In genomic region chr16:94253671-94254414, GRCm38 (mm10) we compare ENCODE assay signal across 16 mouse cellular contexts. TPM values are rescaled to one million over a fixed set of nuclear protein-coding genes. Genes with fewer than 3 reads are reported as not detected.
DNase-seq lines count a peak whose midpoint lies in the region; ATAC-seq lines count a peak whose summit lies in the region.
"Had no signal": no experiment of that assay in that cellular context is flagged by ENCODE, and none has a peak within 500 bp of the region (broad histone marks: within the 10 kb centered on the region; RNA-seq: fewer than 3 reads in every experiment).

No protein-coding gene starts in this region.

- H3K4me3 ChIP-seq in forebrain, embryonic 10.5 days, result no peak overlapping the region
- no peak overlapping the region for H3K4me3 ChIP-seq in forebrain, embryonic 15.5 days
- H3K4me3 ChIP-seq in hindbrain, embryonic 10.5 days, result no peak overlapping the region
- no peak overlapping the region for H3K4me3 ChIP-seq in hindbrain, embryonic 16.5 days (ENCODE audit: low read length)
- no peak overlapping the region for H3K4me3 ChIP-seq in limb, embryonic 12.5 days (replicated peaks)
- H3K4me3 ChIP-seq: heart, embryonic 10.5 days; hindbrain, embryonic 12.5 days; lung, embryonic 15.5 days had no signal

- no peak overlapping the region for H3K4me2 ChIP-seq in forebrain, embryonic 15.5 days (replicated peaks)
- H3K4me2 ChIP-seq in hindbrain, embryonic 16.5 days (ENCODE audit: low read length), result no peak overlapping the region
- H3K4me2 ChIP-seq in limb, embryonic 12.5 days, result peak overlapping the region; percentile 47
- H3K4me2 ChIP-seq: hindbrain, embryonic 12.5 days; lung, embryonic 15.5 days had no signal

- peaks cover 34% of the 10 kb centered on the region for H3K4me1 ChIP-seq in forebrain, embryonic 10.5 days
- H3K4me1 ChIP-seq in forebrain, embryonic 15.5 days, result 0 out of 2 replicates have a peak, but pooled peaks cover 3% of the 10 kb centered on the region
- peaks cover 27% of the 10 kb centered on the region for H3K4me1 ChIP-seq in hindbrain, embryonic 10.5 days (replicated peaks)
- 0 out of 2 replicates have a peak, but pooled peaks cover 3% of the 10 kb centered on the region for H3K4me1 ChIP-seq in hindbrain, embryonic 16.5 days (ENCODE audit: control insufficient read depth, insufficient read depth, low read depth, low read length)
- peaks cover 63% of the 10 kb centered on the region for H3K4me1 ChIP-seq in limb, embryonic 12.5 days (replicated peaks)

- peaks cover 4% of the 10 kb centered on the region for H3K36me3 ChIP-seq in forebrain, embryonic 10.5 days (replicated peaks)
- H3K36me3 ChIP-seq in forebrain, embryonic 15.5 days, result no peaks in the 10 kb centered on the region
- H3K36me3 ChIP-seq in hindbrain, embryonic 10.5 days, result no peaks in the 10 kb centered on the region
- H3K36me3 ChIP-seq in hindbrain, embryonic 16.5 days (ENCODE audit: control insufficient read depth, insufficient read depth, low read length), result no peaks in the 10 kb centered on the region
- no peaks in the 10 kb centered on the region for H3K36me3 ChIP-seq in limb, embryonic 12.5 days
- H3K36me3 ChIP-seq: heart, embryonic 10.5 days; hindbrain, embryonic 12.5 days; lung, embryonic 15.5 days had no signal

- peaks cover 18% of the 10 kb centered on the region; the same call in 1 of the 2 replicates for H3K27me3 ChIP-seq in forebrain, embryonic 10.5 days (ENCODE audit: poor library complexity, severe bottlenecking)
- H3K27me3 ChIP-seq in forebrain, embryonic 15.5 days, result no peaks in the 10 kb centered on the region
- peaks cover 4% of the 10 kb centered on the region; the same call in 1 of the 2 replicates for H3K27me3 ChIP-seq in hindbrain, embryonic 10.5 days (ENCODE audit: insufficient read depth, poor library complexity, severe bottlenecking)
- H3K27me3 ChIP-seq in hindbrain, embryonic 16.5 days (replicated peaks; ENCODE audit: control insufficient read depth, insufficient read depth, low read length), result no peaks in the 10 kb centered on the region
- H3K27me3 ChIP-seq in limb, embryonic 12.5 days, result peaks cover 56% of the 10 kb centered on the region
- H3K27me3 ChIP-seq: lung, embryonic 15.5 days had no signal

- no peak overlapping the region for H3K9ac ChIP-seq in forebrain, embryonic 15.5 days (replicated peaks)
- H3K9ac ChIP-seq in hindbrain, embryonic 16.5 days (ENCODE audit: low read depth, low read length), result no peak overlapping the region
- H3K9ac ChIP-seq in limb, embryonic 12.5 days (replicated peaks), result 0 out of 2 replicates have a peak overlapping the region, but pooled peaks have one; percentile 18
- H3K9ac ChIP-seq: hindbrain, embryonic 12.5 days; lung, embryonic 15.5 days had no signal

- WGBS in forebrain, embryonic 10.5 days, result 80% methylated on average over 24 of the region's 24 CpGs
- 62% methylated on average over 24 of the region's 24 CpGs for WGBS in forebrain, embryonic 15.5 days
- 72% methylated on average over 24 of the region's 24 CpGs for WGBS in hindbrain, embryonic 10.5 days
- WGBS in hindbrain, embryonic 16.5 days, result 68% methylated on average over 24 of the region's 24 CpGs
- WGBS in limb, embryonic 12.5 days, result 34% methylated on average over 24 of the region's 24 CpGs

- H3K27ac ChIP-seq in forebrain, embryonic 10.5 days, result 0 out of 2 replicates have a peak overlapping the region, but pooled peaks have one; percentile 49
- H3K27ac ChIP-seq in forebrain, embryonic 15.5 days (replicated peaks), result no peak overlapping the region
- H3K27ac ChIP-seq in hindbrain, embryonic 10.5 days, result peak overlapping the region; percentile 12; the same call in 1 of the 2 replicates
- H3K27ac ChIP-seq in hindbrain, embryonic 16.5 days (ENCODE audit: low read depth, low read length), result no peak overlapping the region
- peak overlapping the region; percentile 72 for H3K27ac ChIP-seq in limb, embryonic 12.5 days
- H3K27ac ChIP-seq: heart, embryonic 10.5 days; hindbrain, embryonic 12.5 days; lung, embryonic 15.5 days had no signal

- no peak for ATAC-seq in forebrain, embryonic 15.5 days (replicated peaks)
- no peak for ATAC-seq in hindbrain, embryonic 16.5 days
- no peak for ATAC-seq in limb, embryonic 12.5 days (ENCODE audit: insufficient number of reproducible peaks, insufficient read depth, low FRiP score, low TSS enrichment, low read depth)
- ATAC-seq in erythroblast, adult 5-6 weeks (replicated peaks; ENCODE audit: low FRiP score, poor library complexity, severe bottlenecking), result no peak
- ATAC-seq: intestine, embryonic 16.5 days had no signal

- no peak for DNase-seq in forebrain, embryonic 10.5 days (ENCODE audit: extremely low spot score, low spot score)
- no peak for DNase-seq in hindbrain, embryonic 10.5 days (ENCODE audit: low spot score)
- DNase-seq in brain, adult 2 months (ENCODE audit: low read depth, low spot score), result peak; percentile 55
- DNase-seq in urinary bladder, postnatal 14 days (ENCODE audit: low spot score), result no peak
- DNase-seq: cerebellum, adult 2 months; kidney, postnatal 36 days; layer of hippocampus, postnatal 36 days; right cerebral cortex, postnatal 4 days had no signal

- H3K9me3 ChIP-seq in forebrain, embryonic 10.5 days, result no peaks in the 10 kb centered on the region
- H3K9me3 ChIP-seq in forebrain, embryonic 15.5 days, result no peaks in the 10 kb centered on the region
- H3K9me3 ChIP-seq in hindbrain, embryonic 10.5 days, result no peaks in the 10 kb centered on the region
- H3K9me3 ChIP-seq in hindbrain, embryonic 16.5 days (ENCODE audit: control insufficient read depth, low read length), result no peaks in the 10 kb centered on the region
- no peaks in the 10 kb centered on the region for H3K9me3 ChIP-seq in limb, embryonic 12.5 days
- H3K9me3 ChIP-seq: heart, embryonic 10.5 days; hindbrain, embryonic 12.5 days; lung, embryonic 15.5 days had no signal

RNA-seq across cellular contexts. Expression of gene Hlcs, which starts 59.5 kb away (rescaled TPM):
- polyA plus RNA-seq in forebrain, embryonic 10.5 days (2016; fragmentation: Nextera tagmentation; extraction: Ambion mirVana), result 14.4 and 15.5 TPM in 2 replicates
- polyA plus RNA-seq in forebrain, embryonic 15.5 days (2015; fragmentation: Nextera tagmentation; extraction: Ambion mirVana), result 7.7 and 8.7 TPM in 2 replicates
- polyA plus RNA-seq in hindbrain, embryonic 10.5 days (2016; fragmentation: Nextera tagmentation; extraction: Ambion mirVana), result 10.3 and 13.3 TPM in 2 replicates
- polyA plus RNA-seq in hindbrain, embryonic 16.5 days (2015; fragmentation: Nextera tagmentation; extraction: Ambion mirVana), result 7.9 and 8.3 TPM in 2 replicates
- 11.5 and 11.9 TPM in 2 replicates for polyA plus RNA-seq in limb, embryonic 12.5 days (2016; fragmentation: Nextera tagmentation; extraction: Ambion mirVana)
- 0.96 and 2.1 TPM in 2 replicates for total RNA-seq in erythroblast, adult 5-6 weeks (2015; ENCODE audit: low replicate concordance)
- total RNA-seq in erythroblast, adult 5-6 weeks (2017; ENCODE audit: low replicate concordance), result 0.94 and 2.6 TPM in 2 replicates

Comparison
In these comparisons a context has a peak if more than half of its experiments do, and no peak if none do; other contexts are left out.
1. H3K27ac ChIP-seq: peak in forebrain, embryonic 10.5 days (single experiment), hindbrain, embryonic 10.5 days (single experiment) and limb, embryonic 12.5 days (single experiment); none in forebrain, embryonic 15.5 days (single experiment) and hindbrain, embryonic 16.5 days (single experiment).